Mouse (Mus musculus): Measurements from ENCODE around the gene Vps26b. TPM values are rescaled to one million over a fixed set of nuclear protein-coding genes. Genes with fewer than 3 reads are reported as not detected.

Gene Vps26b
- polyA plus RNA-seq, 1 experiment from 2014 or later, result 60.6 TPM

GRCm38 (mm10) chr9:26985668-26986277 lies 44.1 kb downstream of the Vps26b start:
- no peak for ATAC-seq (ENCODE audit: low FRiP score)
- Histone ChIP-seq H3K4me3 (replicated peaks) (no peak overlapping the region), H3K9ac (no peak overlapping the region), H3K27me3 (no peaks in the 10 kb centered on the region), H3K9me3 (no peaks in the 10 kb centered on the region), H3K27ac (no peak overlapping the region), H3K36me3 (replicated peaks) (peaks cover 63% of the 10 kb centered on the region), H3K4me1 (no peaks in the 10 kb centered on the region), H3K4me2 (no peak overlapping the region)
- 98% methylated on average over 6 of the region's 6 CpGs for WGBS

- WGBS, result 93% methylated on average over 2 of the region's 2 CpGs
- ATAC-seq (ENCODE audit: low FRiP score), result no peak
Observed at GRCm38 (mm10) chr9:26985090-26985613, 44.7 kb downstream of the Vps26b start.

GRCm38 (mm10) chr9:26978776-26979175 lies 51.1 kb downstream of the Vps26b start:
- Histone ChIP-seq H3K4me3 (replicated peaks) (no peak overlapping the region), H3K4me1 (no peaks in the 10 kb centered on the region), H3K9me3 (no peaks in the 10 kb centered on the region), H3K9ac (no peak overlapping the region), H3K4me2 (no peak overlapping the region), H3K36me3 (replicated peaks) (peaks cover 60% of the 10 kb centered on the region), H3K27ac (no peak overlapping the region), H3K27me3 (no peaks in the 10 kb centered on the region)
- 93% methylated on average over 3 of the region's 3 CpGs for WGBS
- no peak for ATAC-seq (ENCODE audit: low FRiP score)

More at GRCm38 (mm10) chr9:26985090-26985613, 44.7 kb downstream of the Vps26b start:
- Histone ChIP-seq H3K27me3 (no peaks in the 10 kb centered on the region), H3K4me2 (no peak overlapping the region), H3K4me1 (no peaks in the 10 kb centered on the region), H3K9me3 (no peaks in the 10 kb centered on the region), H3K36me3 (replicated peaks) (peaks cover 61% of the 10 kb centered on the region), H3K27ac (no peak overlapping the region), H3K9ac (no peak overlapping the region), H3K4me3 (replicated peaks) (no peak overlapping the region)

- H3K4me2 ChIP-seq, result no peak overlapping the region
- H3K9me3 ChIP-seq, result no peaks in the 10 kb centered on the region
- no peaks in the 10 kb centered on the region for H3K27me3 ChIP-seq
- no peak overlapping the region for H3K27ac ChIP-seq
- 88% methylated on average over 9 of the region's 9 CpGs for WGBS
- no peaks in the 10 kb centered on the region for H3K4me1 ChIP-seq
- no peak overlapping the region for H3K9ac ChIP-seq
- H3K36me3 ChIP-seq (replicated peaks), result peaks cover 58% of the 10 kb centered on the region
- ATAC-seq (ENCODE audit: low FRiP score), result no peak
- no peak overlapping the region for H3K4me3 ChIP-seq (replicated peaks)
Observed at GRCm38 (mm10) chr9:26977754-26978153, 52.1 kb downstream of the Vps26b start.

Other genes with a start within 250 kb of the Vps26b start
- gene Glb1l2, start 223.6 kb downstream of the Vps26b start, polyA plus RNA-seq (2016; fragmentation: Nextera tagmentation; extraction: Ambion mirVana), result 3.3 and 4.2 TPM in 2 replicates
- not detected in 2 replicates for gene Glb1l3, start 169.2 kb downstream of the Vps26b start, polyA plus RNA-seq (2016; fragmentation: Nextera tagmentation; extraction: Ambion mirVana)
- 0.19 TPM in 1 of 2 replicates, not detected in the other for gene Gm1110, start 107.0 kb downstream of the Vps26b start, polyA plus RNA-seq (2016; fragmentation: Nextera tagmentation; extraction: Ambion mirVana)
- gene Acad8, start 30.5 kb downstream of the Vps26b start, polyA plus RNA-seq (2016; fragmentation: Nextera tagmentation; extraction: Ambion mirVana), result 40.2 and 43.5 TPM in 2 replicates
- gene Thyn1, start 30.4 kb downstream of the Vps26b start, polyA plus RNA-seq (2016; fragmentation: Nextera tagmentation; extraction: Ambion mirVana), result 147 and 148 TPM in 2 replicates
- 41.1 and 46.5 TPM in 2 replicates for gene Ncapd3, start 110 bp upstream of the Vps26b start, polyA plus RNA-seq (2016; fragmentation: Nextera tagmentation; extraction: Ambion mirVana)
- 146 and 155 TPM in 2 replicates for gene Jam3, start 125.4 kb upstream of the Vps26b start, polyA plus RNA-seq (2016; fragmentation: Nextera tagmentation; extraction: Ambion mirVana)

Measured in forebrain, embryonic 12.5 days (tissue).